Mouse (Mus musculus): ENCODE measurements at regions not wholly inside any gene's neighbourhood (a gene's known extent, or its start where the extent isn't known, plus 50 kb on each side); places are given as distances from the start of the nearest gene placed in this dataset.

GRCm38 (mm10) chr1:73230611-73231010 lies 214.9 kb upstream of the Tnp1 start:
- no peak for DNase-seq (ENCODE audit: low spot score in 2 of 2)

- no peak for DNase-seq (ENCODE audit: low spot score in 2 of 2)
Measured at GRCm38 (mm10) chr1:73227246-73227645, 211.5 kb upstream of the Tnp1 start.

- no peak for DNase-seq (ENCODE audit: low spot score in 2 of 2)
Measured at GRCm38 (mm10) chr1:73221863-73222262, 206.2 kb upstream of the Tnp1 start.

GRCm38 (mm10) chr1:73214305-73214946 lies 198.7 kb upstream of the Tnp1 start:
- DNase-seq (ENCODE audit: low spot score in 2 of 2) = no peak

- DNase-seq (ENCODE audit: low spot score in 2 of 2) = no peak
Measured at GRCm38 (mm10) chr1:73207421-73207820, 191.7 kb upstream of the Tnp1 start.

GRCm38 (mm10) chr1:73205788-73206187 lies 190.1 kb upstream of the Tnp1 start:
- DNase-seq (ENCODE audit: low spot score in 2 of 2) = no peak

GRCm38 (mm10) chr1:73200112-73200511 lies 184.4 kb upstream of the Tnp1 start:
- no peak for DNase-seq (ENCODE audit: low spot score in 2 of 2)

GRCm38 (mm10) chr1:73190832-73191231 lies 175.1 kb upstream of the Tnp1 start:
- no peak for DNase-seq (ENCODE audit: low spot score in 2 of 2)

- no peak for DNase-seq (ENCODE audit: low spot score in 2 of 2)
Measured at GRCm38 (mm10) chr1:73188796-73189195, 173.1 kb upstream of the Tnp1 start.

- DNase-seq (ENCODE audit: low spot score in 2 of 2) = no peak
Measured at GRCm38 (mm10) chr1:73184477-73184876, 168.8 kb upstream of the Tnp1 start.

GRCm38 (mm10) chr1:73178810-73179209 lies 163.1 kb upstream of the Tnp1 start:
- no peak for DNase-seq (ENCODE audit: low spot score in 2 of 2)

GRCm38 (mm10) chr1:73177076-73177475 lies 161.4 kb upstream of the Tnp1 start:
- no peak for DNase-seq (ENCODE audit: low spot score in 2 of 2)

- DNase-seq (ENCODE audit: low spot score in 2 of 2) = no peak
Measured at GRCm38 (mm10) chr1:73170668-73171008, 154.9 kb upstream of the Tnp1 start.

- no peak for DNase-seq (ENCODE audit: low spot score in 2 of 2)
Measured at GRCm38 (mm10) chr1:73169929-73170667, 154.4 kb upstream of the Tnp1 start.

- DNase-seq (ENCODE audit: low spot score in 2 of 2) = peak in 1 of 2 experiments; percentile 5
Measured at GRCm38 (mm10) chr1:73169077-73169869, 153.6 kb upstream of the Tnp1 start.

- DNase-seq (ENCODE audit: low spot score in 2 of 2) = no peak
Measured at GRCm38 (mm10) chr1:73160199-73160598, 144.5 kb upstream of the Tnp1 start.

- no peak for DNase-seq (ENCODE audit: low spot score in 2 of 2)
Measured at GRCm38 (mm10) chr1:73159405-73159976, 143.8 kb upstream of the Tnp1 start.

- no peak for DNase-seq (ENCODE audit: low spot score in 2 of 2)
Measured at GRCm38 (mm10) chr1:73153438-73154097, 137.9 kb upstream of the Tnp1 start.

- no peak for DNase-seq (ENCODE audit: low spot score in 2 of 2)
Measured at GRCm38 (mm10) chr1:73149926-73150325, 134.2 kb upstream of the Tnp1 start.

GRCm38 (mm10) chr1:73142845-73143244 lies 127.1 kb upstream of the Tnp1 start:
- no peak for DNase-seq (ENCODE audit: low spot score in 2 of 2)

- no peak for DNase-seq (ENCODE audit: low spot score in 2 of 2)
Measured at GRCm38 (mm10) chr1:73140557-73141345, 125.0 kb upstream of the Tnp1 start.
